Mouse (Mus musculus): Measurements from ENCODE around the gene Procr. TPM values are rescaled to one million over a fixed set of nuclear protein-coding genes. Genes with fewer than 3 reads are reported as not detected.
A peak's percentile ranks its signal among the peaks of the same experiment; 100 is the strongest.

The Procr gene
- total RNA-seq, 2 experiments from 2014 or later: 0.82 to 0.86 TPM

GRCm38 (mm10) chr2:155745487-155745886 is 5.4 kb upstream of the Procr start:
- intact Hi-C loops (cut with DNase I): no loop called here

GRCm38 (mm10) chr2:155749394-155749793 is 1.5 kb upstream of the Procr start:
- intact Hi-C loops (cut with DNase I): no loop called here
- DNase-seq (ENCODE audit: low spot score in 2 of 2): no peak

More at GRCm38 (mm10) chr2:155745487-155745886, 5.4 kb upstream of the Procr start:
- no peak for DNase-seq (ENCODE audit: low spot score in 2 of 2)

GRCm38 (mm10) chr2:155755746-155756145 is 4.8 kb downstream of the Procr start:
- no peak for DNase-seq (ENCODE audit: low spot score in 2 of 2)
- intact Hi-C loops (cut with DNase I): loop anchor here (5.0 kb wide), 1 partner anchor 93 kb away; no protein-coding TSS in a partner anchor

GRCm38 (mm10) chr2:155756855-155757566 is 6.1 kb downstream of the Procr start:
- DNase-seq (ENCODE audit: low spot score in 2 of 2): no peak
- intact Hi-C loops (cut with DNase I): loop anchor here (5.0 kb wide), 1 partner anchor 95 kb away; no protein-coding TSS in a partner anchor

- DNase-seq (ENCODE audit: low spot score in 2 of 2): peak; percentile 32 to 50
- intact Hi-C loops (cut with DNase I): loop anchor here (5.0 kb wide), 2 partner anchors 68 to 248 kb away; partner anchors contain the start of genes Acss2 and Ggt7
Measured at GRCm38 (mm10) chr2:155764679-155765418, 13.9 kb downstream of the Procr start.

- DNase-seq (ENCODE audit: low spot score in 2 of 2): no peak
- intact Hi-C loops (cut with DNase I): no loop called here
Measured at GRCm38 (mm10) chr2:155773664-155774063, 22.7 kb downstream of the Procr start.

- no peak for DNase-seq (ENCODE audit: low spot score in 2 of 2)
- intact Hi-C loops (cut with DNase I): no loop called here
Measured at GRCm38 (mm10) chr2:155774261-155774926, 23.5 kb downstream of the Procr start.

- no peak for DNase-seq (ENCODE audit: low spot score in 2 of 2)
- intact Hi-C loops (cut with DNase I): loop anchor here (5.0 kb wide), 1 partner anchor 37 kb away; no protein-coding TSS in a partner anchor
Measured at GRCm38 (mm10) chr2:155774927-155775684, 24.2 kb downstream of the Procr start, which contains the start of gene Mmp24. Gene Mmp24 (plus strand): TSS chr2:155775342.

GRCm38 (mm10) chr2:155775685-155776263 is 24.9 kb downstream of the Procr start:
- intact Hi-C loops (cut with DNase I): loop anchor here (5.0 kb wide), 1 partner anchor 37 kb away; no protein-coding TSS in a partner anchor
- peak; percentile 50 to 66 for DNase-seq (ENCODE audit: low spot score in 2 of 2)

GRCm38 (mm10) chr2:155776824-155777687 is 26.1 kb downstream of the Procr start:
- intact Hi-C loops (cut with DNase I): loop anchor here (5.0 kb wide), 1 partner anchor 35 kb away; no protein-coding TSS in a partner anchor
- DNase-seq (ENCODE audit: low spot score in 2 of 2): no peak

GRCm38 (mm10) chr2:155777688-155777985 is 26.7 kb downstream of the Procr start:
- intact Hi-C loops (cut with DNase I): loop anchor here (5.0 kb wide), 1 partner anchor 35 kb away; no protein-coding TSS in a partner anchor

GRCm38 (mm10) chr2:155778004-155778403 is 27.1 kb downstream of the Procr start:
- intact Hi-C loops (cut with DNase I): loop anchor here (5.0 kb wide), 1 partner anchor 34 kb away; no protein-coding TSS in a partner anchor

More at GRCm38 (mm10) chr2:155777688-155777985, 26.7 kb downstream of the Procr start:
- no peak for DNase-seq (ENCODE audit: low spot score in 2 of 2)

GRCm38 (mm10) chr2:155779066-155779465 is 28.1 kb downstream of the Procr start:
- no peak for DNase-seq (ENCODE audit: low spot score in 2 of 2)
- intact Hi-C loops (cut with DNase I): loop anchor here (5.0 kb wide), 1 partner anchor 33 kb away; no protein-coding TSS in a partner anchor

More at GRCm38 (mm10) chr2:155778004-155778403, 27.1 kb downstream of the Procr start:
- DNase-seq (ENCODE audit: low spot score in 2 of 2): no peak

- intact Hi-C loops (cut with DNase I): loop anchor here (5.0 kb wide), 1 partner anchor 33 kb away; no protein-coding TSS in a partner anchor
- no peak for DNase-seq (ENCODE audit: low spot score in 2 of 2)
Measured at GRCm38 (mm10) chr2:155779506-155779905, 28.6 kb downstream of the Procr start.

- DNase-seq (ENCODE audit: low spot score in 2 of 2): peak; percentile 58 to 70
- intact Hi-C loops (cut with DNase I): no loop called here
Measured at GRCm38 (mm10) chr2:155784534-155784933, 33.6 kb downstream of the Procr start.

- DNase-seq (ENCODE audit: low spot score in 2 of 2): no peak
- intact Hi-C loops (cut with DNase I): no loop called here
Measured at GRCm38 (mm10) chr2:155786905-155787304, 36.0 kb downstream of the Procr start.
